Mouse (Mus musculus): ENCODE data around the gene Lrrc45. TPM values are rescaled to one million over a fixed set of nuclear protein-coding genes. Genes with fewer than 3 reads are reported as not detected.

The Lrrc45 gene
- 31.1 TPM for total RNA-seq (2023)

DNA sequence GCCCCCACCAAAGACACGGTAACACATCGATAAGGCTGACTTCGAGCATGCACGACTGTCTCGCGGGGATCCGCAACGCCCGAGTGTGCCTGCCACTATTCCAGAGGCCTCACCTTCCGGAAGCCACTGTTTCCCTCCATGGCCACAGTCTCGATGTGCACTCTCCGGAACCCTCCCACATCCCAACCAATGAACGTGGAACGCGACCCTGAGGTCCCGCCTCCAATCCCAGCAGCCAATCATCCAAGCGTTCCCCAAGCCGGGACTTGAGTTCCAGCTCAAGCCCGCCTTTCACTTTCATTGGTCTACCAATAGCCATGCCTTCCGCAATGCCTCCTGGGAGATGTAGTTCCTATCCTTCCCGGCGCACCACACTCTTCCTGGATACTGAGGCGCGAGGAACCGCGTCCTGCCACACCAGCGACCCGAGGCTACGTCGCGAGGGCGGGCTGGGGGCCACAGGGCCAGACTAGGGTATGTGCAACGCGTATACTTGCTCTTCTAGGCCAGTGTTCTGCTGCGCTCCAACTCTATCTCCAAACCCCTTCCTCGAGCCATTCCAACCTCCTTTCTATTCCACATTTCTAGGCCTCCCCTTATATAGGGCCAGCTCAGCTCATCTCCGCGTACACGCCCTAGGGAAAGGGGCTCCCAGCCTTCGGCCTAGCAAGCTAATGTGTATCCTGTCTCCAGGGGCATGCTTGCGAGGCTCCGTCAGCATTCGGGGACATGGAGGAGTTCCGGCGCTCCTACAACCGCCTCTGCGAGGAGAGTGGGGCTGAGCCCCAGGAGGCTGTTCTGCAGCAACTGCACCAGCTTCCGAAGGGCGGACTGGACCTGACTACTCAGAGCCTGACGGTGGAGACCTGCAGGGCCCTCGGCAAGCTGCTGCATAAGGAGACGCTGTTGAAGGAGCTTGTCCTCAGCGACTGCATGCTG lies at the start of gene Lrrc45, which contains the start of gene Cenpx:
Lrrc45 (plus strand) TSS at position 346 of the 939 bp plus-strand sequence.
Cenpx (minus strand) TSS at position 159 of the 939 bp plus-strand sequence.

DNA sequence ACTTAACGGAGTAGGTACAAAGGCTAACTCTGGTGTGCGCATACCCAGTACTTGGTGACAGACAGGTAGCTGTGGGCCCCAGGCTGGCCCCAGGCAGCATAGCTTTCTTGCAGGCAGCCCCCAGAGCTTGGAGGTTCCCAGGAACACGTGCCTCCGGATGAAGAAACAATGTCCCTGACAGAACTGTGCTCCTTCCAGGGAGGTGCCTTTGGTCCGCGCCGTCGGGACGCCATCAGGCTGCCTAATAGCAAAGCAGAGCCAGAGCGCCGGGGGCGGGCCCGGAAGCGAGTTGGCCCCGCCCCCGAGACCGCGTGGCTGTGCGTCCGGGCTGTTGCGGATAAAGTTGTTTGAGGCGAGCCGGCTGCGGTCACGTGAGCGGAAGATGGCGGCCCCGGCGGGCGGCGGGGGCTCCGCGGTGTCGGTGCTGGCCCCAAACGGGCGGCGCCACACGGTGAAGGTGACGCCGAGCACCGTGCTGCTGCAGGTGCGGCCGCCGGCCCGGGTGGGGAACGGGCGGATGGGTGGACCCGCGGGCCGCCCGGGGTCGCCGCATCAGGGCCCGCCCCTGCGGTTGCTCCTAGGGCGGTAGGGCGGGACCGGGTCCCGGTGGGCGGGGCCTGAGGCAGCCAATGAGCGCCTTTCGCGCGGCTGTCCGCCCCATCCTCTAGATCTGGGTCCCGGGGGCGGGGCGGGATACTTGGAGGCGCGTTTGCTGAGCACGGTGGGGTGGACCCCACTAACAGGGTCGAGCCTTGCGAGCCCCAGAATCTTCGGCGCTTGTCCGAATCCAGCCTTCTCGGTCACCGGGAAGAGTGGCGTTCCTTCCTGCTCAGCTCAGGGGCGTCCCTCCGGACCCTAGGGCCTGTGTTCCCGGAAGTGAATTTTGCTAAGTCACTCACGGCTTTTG lies 40.8 kb upstream of the Lrrc45 start, which contains the start of gene Aspscr1:
Aspscr1 (plus strand) TSS at position 287 of the 907 bp plus-strand sequence.

DNA sequence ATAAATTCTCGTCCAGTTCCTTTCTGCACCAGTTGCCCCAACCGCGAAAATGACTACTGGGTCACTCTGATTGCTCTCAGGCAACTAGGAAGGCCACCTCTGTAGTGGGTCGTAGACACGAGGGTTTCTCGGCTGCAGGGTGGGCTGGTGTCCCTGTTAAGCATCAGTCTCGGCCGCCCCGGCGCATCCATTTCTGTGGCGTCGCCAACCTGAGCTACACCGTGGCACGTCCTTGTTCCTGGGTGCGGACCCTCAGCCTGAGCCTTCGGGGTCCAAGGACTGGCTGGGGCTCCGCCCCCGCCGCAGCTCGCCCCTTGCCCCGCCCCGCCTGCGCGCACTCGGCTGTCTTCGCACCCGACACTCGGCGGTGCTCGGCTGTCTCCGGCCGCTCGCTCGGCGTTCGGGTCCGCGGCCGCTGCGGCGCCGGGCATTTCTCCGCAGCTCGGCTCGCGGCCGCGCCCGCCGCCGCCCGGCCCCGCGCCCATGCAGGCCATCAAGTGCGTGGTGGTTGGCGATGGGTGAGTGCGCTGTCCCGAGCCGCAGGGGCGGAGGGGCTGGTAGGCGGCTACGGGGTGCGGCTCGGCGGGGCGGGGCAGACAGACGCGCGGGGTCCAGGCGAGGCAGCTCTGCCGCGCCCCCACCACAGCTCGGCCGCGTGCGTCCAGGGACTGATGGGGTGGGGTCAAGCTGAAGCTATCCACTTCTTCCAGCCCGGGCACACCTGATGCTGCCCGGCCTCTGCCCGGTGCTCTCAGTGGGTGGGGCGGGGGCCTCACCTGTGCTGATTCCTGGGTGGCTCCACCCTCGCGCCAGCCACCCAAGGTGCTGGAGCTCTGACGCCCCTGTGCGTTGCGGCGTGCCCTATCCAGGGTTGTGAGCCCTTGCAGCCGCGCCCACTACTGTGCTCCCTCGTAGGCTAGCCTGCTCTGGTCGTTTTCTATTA lies 7.7 kb downstream of the Lrrc45 start, which contains the start of gene Rac3:
Rac3 (plus strand) TSS at position 347 of the 943 bp plus-strand sequence.

DNA sequence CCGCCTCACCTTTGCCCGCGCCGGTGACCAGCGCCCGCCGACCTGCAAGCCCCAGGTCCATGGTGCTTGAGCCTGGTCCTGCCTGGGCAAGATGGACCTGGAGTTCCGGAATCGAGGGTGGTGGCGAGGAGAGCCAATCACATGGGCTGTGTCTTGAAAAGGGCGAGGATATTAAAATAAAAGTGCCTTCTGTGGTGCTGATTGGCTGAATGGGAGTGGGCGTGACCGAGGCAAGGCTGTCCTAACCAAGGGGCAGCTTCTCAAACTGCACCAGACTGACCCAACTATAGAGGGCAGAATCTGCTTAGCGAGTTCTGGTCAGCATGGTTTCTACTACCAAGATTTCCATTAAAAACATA lies 13.4 kb downstream of the Lrrc45 start, which contains the start of gene Dcxr:
Dcxr (minus strand) TSS at position 113 of the 359 bp plus-strand sequence.

DNA sequence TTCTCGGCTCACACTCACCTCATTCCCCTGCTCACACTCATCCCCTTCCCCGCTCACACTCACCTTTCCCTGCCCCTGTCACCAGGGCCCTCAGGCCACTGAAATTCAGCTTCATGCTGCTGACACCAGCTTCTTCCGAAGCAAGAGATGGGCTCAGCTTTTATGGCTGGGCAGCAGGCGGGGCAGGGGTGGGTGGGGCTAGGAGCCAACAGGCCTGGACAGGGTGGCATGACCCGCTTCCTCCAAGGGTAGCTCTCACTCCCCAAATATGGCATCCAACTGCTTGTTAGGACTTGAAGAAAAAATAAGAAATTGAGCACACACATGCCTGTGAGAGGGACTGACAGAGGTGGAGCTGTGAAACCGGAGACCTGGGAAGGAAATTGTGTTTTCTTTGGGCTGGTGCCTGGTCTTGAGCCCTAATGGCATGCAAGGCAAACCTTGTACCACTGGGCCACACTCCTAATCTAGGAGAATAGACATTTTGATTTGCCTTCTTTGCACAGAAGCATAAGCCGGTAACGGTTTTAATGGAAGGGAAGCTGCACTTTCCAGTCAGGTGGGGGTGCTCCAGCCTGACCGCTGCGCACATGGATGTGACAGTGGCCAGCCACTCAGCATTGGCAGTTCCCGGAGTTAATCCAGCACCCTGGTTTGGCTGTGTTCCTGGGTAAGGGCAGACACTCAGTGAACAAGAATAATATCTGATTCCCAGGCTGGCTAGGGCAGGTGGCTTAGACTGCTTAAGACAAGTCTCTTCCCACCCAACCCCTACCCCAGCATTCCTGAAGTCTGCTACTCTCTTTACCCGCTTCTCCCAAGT lies 18.3 kb downstream of the Lrrc45 start, which contains the start of gene Cbr2:
Cbr2 (minus strand) TSS at position 257 of the 823 bp plus-strand sequence.

DNA sequence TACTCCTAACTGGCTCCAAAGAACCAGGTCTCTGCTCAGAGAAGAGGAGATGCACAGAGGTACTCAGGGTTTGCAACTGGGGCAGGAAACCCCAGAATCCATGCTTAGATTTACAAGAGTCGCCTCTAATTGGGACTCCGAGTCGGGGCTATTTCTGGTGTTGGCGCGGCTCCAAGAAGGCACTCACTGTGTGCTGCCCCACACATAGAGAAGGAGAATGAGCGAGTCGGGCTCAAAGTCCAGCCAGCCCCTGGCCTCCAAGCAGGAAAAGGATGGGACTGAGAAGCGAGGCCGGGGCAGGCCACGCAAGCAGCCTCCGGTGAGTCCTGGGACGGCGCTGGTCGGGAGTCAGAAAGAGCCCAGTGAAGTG lies 48.9 kb downstream of the Lrrc45 start, which contains the start of gene Hmga1b:
Hmga1b (plus strand) TSS at position 123 of the 370 bp plus-strand sequence.

Other genes with a start within 250 kb of the Lrrc45 start
- 12.6 TPM for gene Arl16, start 246.3 kb upstream of the Lrrc45 start, total RNA-seq (2023)
- 32.6 TPM for gene Mrpl12, start 229.3 kb upstream of the Lrrc45 start, total RNA-seq (2023)
- gene Slc25a10, start 222.1 kb upstream of the Lrrc45 start, total RNA-seq (2023), result 9.1 TPM
- not detected for gene Gcgr, start 183.2 kb upstream of the Lrrc45 start, total RNA-seq (2023)
- gene Mcrip1, start 164.2 kb upstream of the Lrrc45 start, total RNA-seq (2023), result 37.9 TPM
- gene Ppp1r27, start 162.8 kb upstream of the Lrrc45 start, total RNA-seq (2023), result not detected
- gene P4hb, start 140.7 kb upstream of the Lrrc45 start, total RNA-seq (2023), result 114 TPM
- 372 TPM for gene Arhgdia, start 132.3 kb upstream of the Lrrc45 start, total RNA-seq (2023)
- gene Alyref, start 115.6 kb upstream of the Lrrc45 start, total RNA-seq (2023), result 104 TPM
- 57.5 TPM for gene Anapc11, start 115.5 kb upstream of the Lrrc45 start, total RNA-seq (2023)
- gene Npb, start 105.4 kb upstream of the Lrrc45 start, total RNA-seq (2023), result 6.0 TPM
- gene Pcyt2, start 96.0 kb upstream of the Lrrc45 start, total RNA-seq (2023), result 152 TPM
- gene Sirt7, start 88.7 kb upstream of the Lrrc45 start, total RNA-seq (2023), result 96.6 TPM
- 53.1 TPM for gene Mafg, start 80.3 kb upstream of the Lrrc45 start, total RNA-seq (2023)
- gene Pycr1, start 70.2 kb upstream of the Lrrc45 start, total RNA-seq (2023), result 2.8 TPM
- gene Myadml2, start 65.8 kb upstream of the Lrrc45 start, total RNA-seq (2023), result not detected
- not detected for gene Notum, start 52.8 kb upstream of the Lrrc45 start, total RNA-seq (2023)
- gene Aspscr1, start 41.0 kb upstream of the Lrrc45 start, total RNA-seq (2023), result 106 TPM
- 18.0 TPM for gene Cenpx, start 187 bp upstream of the Lrrc45 start, total RNA-seq (2023)
- gene Rac3, start 7.5 kb downstream of the Lrrc45 start, total RNA-seq (2023), result 1.1 TPM
- 3.0 TPM for gene Dcxr, start 13.4 kb downstream of the Lrrc45 start, total RNA-seq (2023)
- gene Cbr2, start 18.2 kb downstream of the Lrrc45 start, total RNA-seq (2023), result not detected
- gene Hmga1b, start 48.9 kb downstream of the Lrrc45 start, total RNA-seq (2023), result 22.0 TPM
- gene Rfng, start 70.3 kb downstream of the Lrrc45 start, total RNA-seq (2023), result 12.3 TPM
- gene Gps1, start 70.3 kb downstream of the Lrrc45 start, total RNA-seq (2023), result 56.1 TPM
- 51.9 TPM for gene Dus1l, start 82.5 kb downstream of the Lrrc45 start, total RNA-seq (2023)
- gene Fasn, start 110.6 kb downstream of the Lrrc45 start, total RNA-seq (2023), result 142 TPM
- gene Ccdc57, start 218.9 kb downstream of the Lrrc45 start, total RNA-seq (2023), result 0.44 TPM
- 7.7 TPM for gene Slc16a3, start 234.6 kb downstream of the Lrrc45 start, total RNA-seq (2023)

Data from CD4-positive naive resting alpha-beta T cell, adult 76 days (primary cell).